Mouse (Mus musculus) kidney, postnatal 0 days (tissue): ENCODE data around the gene Mgat4b. TPM values are rescaled to one million over a fixed set of nuclear protein-coding genes. Genes with fewer than 3 reads are reported as not detected.

Experiments used
- ATAC-seq: fragments of 200-750 bp; cut with Nextera tagmentation; replicated peaks from 2 replicates; pipeline ENCODE4 v1.8.0; 2017; ENCODE audit warnings: low read depth, moderate number of reproducible peaks, moderate TSS enrichment, moderate library complexity; ENCODE audit not compliant: low FRiP score
- DNase-seq: peaks from one replicate; pipeline ENCODE4 v3.0.0-alpha.2; 2016; ENCODE audit warnings: low spot score
- H3K27ac ChIP-seq: fragments of 300-500 bp; sonication (generic); 2 replicates; pipeline ENCODE4 v1.5.1; 2014; ENCODE audit warnings: mild to moderate bottlenecking
- H3K27me3 ChIP-seq: fragments of 300-500 bp; sonication (generic); 2 replicates; pipeline ENCODE4 v1.6.1; 2014; ENCODE audit warnings: low read length, mixed read lengths; ENCODE audit not compliant: insufficient read depth
- H3K36me3 ChIP-seq: fragments of 300-500 bp; sonication (generic); 2 replicates; pipeline ENCODE4 v1.6.1; 2014; ENCODE audit warnings: low read length, mixed read lengths; ENCODE audit not compliant: insufficient read depth
- H3K4me1 ChIP-seq: fragments of 300-500 bp; sonication (generic); replicated peaks from 2 replicates; pipeline ENCODE4 v1.6.1; 2014; ENCODE audit warnings: antibody characterized with exemption, low read length, mixed read lengths; ENCODE audit not compliant: insufficient read depth
- H3K4me2 ChIP-seq: fragments of 300-500 bp; sonication (generic); 2 replicates; pipeline ENCODE4 v1.6.1; 2014; ENCODE audit warnings: mild to moderate bottlenecking, low read length, moderate library complexity, mixed read lengths
- H3K4me3 ChIP-seq: fragments of 300-500 bp; sonication (generic); replicated peaks from 2 replicates; pipeline ENCODE4 v1.5.1; 2014; ENCODE audit warnings: low read depth, low read length
- H3K9ac ChIP-seq: fragments of 300-500 bp; sonication (generic); 2 replicates; pipeline ENCODE4 v1.6.1; 2014; ENCODE audit warnings: low read depth, low read length
- H3K9me3 ChIP-seq: fragments of 300-500 bp; sonication (generic); replicated peaks from 2 replicates; pipeline ENCODE4 v1.6.1; 2016; ENCODE audit warnings: low read length, inconsistent platforms, mixed read lengths
- CTCF ChIP-seq: IDR thresholded peaks from 2 replicates; pipeline ENCODE4 v1.5.1; 2016; ENCODE audit warnings: antibody characterized with exemption, low read depth, mild to moderate bottlenecking, moderate library complexity
- WGBS: fragments of 180-500 bp; shearing (Covaris S2); extraction: QIAGEN DNeasy Blood & Tissue Kit; methylation state at CpG from one replicate; pipeline ENCODE4 v1.1.7; 2014; 5-methylcytosine and 5-hydroxymethylcytosine counted together
- polyA plus RNA-seq: library from polyadenylated mRNA; unstranded; fragments of >200 nt; fragmentation: Nextera tagmentation; extraction: Ambion mirVana; gene quantifications from 2 replicates; pipeline ENCODE4 v1.2.1, GENCODE M21; 2015

Gene Mgat4b
- polyA plus RNA-seq, 1 experiment from 2014 or later = 62.1 TPM

DNA sequence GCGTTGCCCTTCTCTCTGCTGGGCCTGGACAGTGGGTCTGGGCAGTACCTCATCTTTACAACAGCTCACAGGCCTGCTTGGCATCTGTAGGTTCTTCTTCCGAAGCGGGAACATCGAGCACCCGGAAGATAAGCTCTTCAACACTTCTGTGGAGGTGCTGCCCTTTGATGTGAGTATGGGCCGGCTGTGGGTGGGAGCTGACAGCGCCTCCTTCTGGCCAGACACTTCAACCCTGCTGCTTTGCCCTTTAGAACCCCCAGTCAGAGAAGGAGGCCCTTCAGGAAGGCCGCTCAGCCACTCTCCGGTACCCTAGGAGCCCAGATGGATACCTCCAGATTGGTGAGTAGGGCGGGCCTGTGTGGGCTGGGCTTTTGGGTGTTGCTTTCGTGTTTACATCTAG lies 23.3 kb downstream of the Mgat4b start:
- 90% methylated on average over 11 of the region's 11 CpGs for WGBS
- H3K9ac ChIP-seq = no peak overlapping the region

DNA sequence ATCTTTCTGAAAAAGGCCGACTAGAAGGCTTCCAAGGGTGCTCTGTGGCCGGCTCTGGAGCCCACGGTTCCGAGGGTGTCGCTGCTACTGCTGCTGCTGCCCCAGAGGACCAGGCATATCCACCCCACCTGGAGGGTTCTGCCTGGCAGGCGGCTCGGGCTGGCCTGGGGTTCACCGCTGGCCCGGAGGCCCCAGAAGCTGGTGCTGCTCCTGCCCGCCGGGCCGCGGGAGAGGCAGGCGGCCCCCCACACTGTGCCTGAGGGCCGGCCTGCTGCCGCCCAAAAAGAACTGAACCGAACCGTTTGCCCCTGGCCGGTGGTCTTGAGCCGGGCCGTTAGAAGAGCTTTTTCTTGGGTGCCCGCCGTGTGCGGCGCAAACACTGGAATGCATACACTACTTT lies 23.9 kb downstream of the Mgat4b start:
- Histone ChIP-seq H3K36me3 (peaks cover 31% of the 10 kb centered on the region), H3K27ac (no peak overlapping the region), H3K27me3 (no peaks in the 10 kb centered on the region), H3K9me3 (no peaks in the 10 kb centered on the region), H3K4me1 (peaks cover 17% of the 10 kb centered on the region), H3K9ac (no peak overlapping the region), H3K4me2 (no peak overlapping the region), H3K4me3 (no peak overlapping the region)
- 94% methylated on average over 25 of the region's 25 CpGs for WGBS
- DNase-seq (no peak), ATAC-seq (no peak)
- no peak for TF ChIP-seq CTCF

More for the DNA sequence above, 23.3 kb downstream of the Mgat4b start:
- Histone ChIP-seq H3K9me3 (no peaks in the 10 kb centered on the region), H3K4me3 (no peak overlapping the region), H3K27me3 (no peaks in the 10 kb centered on the region), H3K36me3 (peaks cover 31% of the 10 kb centered on the region), H3K27ac (no peak overlapping the region), H3K4me2 (no peak overlapping the region), H3K4me1 (peaks cover 21% of the 10 kb centered on the region)
- no peak for DNase-seq
- ATAC-seq = no peak
- TF ChIP-seq CTCF = peak; percentile 36; the same call in 1 of the 2 replicates

DNA sequence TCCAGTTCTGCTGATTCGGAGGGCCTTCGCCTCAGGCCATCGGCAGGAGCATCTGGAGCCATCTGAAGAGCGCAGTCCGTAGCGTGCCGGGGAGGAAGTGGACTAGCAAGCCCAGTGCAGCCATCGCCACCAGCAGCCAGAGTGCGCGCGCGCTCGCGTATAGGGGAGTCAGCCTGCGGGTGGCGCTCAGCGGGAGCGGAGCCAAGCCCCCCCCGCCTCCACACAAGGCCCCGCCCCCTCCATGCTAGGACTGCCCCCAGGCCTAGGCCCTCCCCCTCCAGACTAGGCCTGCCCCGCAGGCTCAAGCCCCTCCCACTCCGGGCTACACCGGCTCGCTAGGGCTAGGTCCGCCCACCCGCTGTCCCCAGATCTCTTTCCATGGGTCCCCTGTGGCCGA lies 25.8 kb downstream of the Mgat4b start:
- H3K27me3 ChIP-seq = no peaks in the 10 kb centered on the region
- H3K4me3 ChIP-seq = peak overlapping the region; percentile 59
- WGBS = 1% methylated on average over 20 of the region's 27 CpGs
- TF ChIP-seq CTCF = peak; percentile 59
- peaks cover 31% of the 10 kb centered on the region for H3K36me3 ChIP-seq
- peak overlapping the region; percentile 65 for H3K9ac ChIP-seq
- H3K9me3 ChIP-seq = no peaks in the 10 kb centered on the region
- peak; percentile 92 for ATAC-seq
- H3K4me2 ChIP-seq = peak overlapping the region; percentile 85
- no peak overlapping the region for H3K27ac ChIP-seq
- DNase-seq = peak; percentile 96
- H3K4me1 ChIP-seq = peaks cover 12% of the 10 kb centered on the region; the same call in 1 of the 2 replicates

DNA sequence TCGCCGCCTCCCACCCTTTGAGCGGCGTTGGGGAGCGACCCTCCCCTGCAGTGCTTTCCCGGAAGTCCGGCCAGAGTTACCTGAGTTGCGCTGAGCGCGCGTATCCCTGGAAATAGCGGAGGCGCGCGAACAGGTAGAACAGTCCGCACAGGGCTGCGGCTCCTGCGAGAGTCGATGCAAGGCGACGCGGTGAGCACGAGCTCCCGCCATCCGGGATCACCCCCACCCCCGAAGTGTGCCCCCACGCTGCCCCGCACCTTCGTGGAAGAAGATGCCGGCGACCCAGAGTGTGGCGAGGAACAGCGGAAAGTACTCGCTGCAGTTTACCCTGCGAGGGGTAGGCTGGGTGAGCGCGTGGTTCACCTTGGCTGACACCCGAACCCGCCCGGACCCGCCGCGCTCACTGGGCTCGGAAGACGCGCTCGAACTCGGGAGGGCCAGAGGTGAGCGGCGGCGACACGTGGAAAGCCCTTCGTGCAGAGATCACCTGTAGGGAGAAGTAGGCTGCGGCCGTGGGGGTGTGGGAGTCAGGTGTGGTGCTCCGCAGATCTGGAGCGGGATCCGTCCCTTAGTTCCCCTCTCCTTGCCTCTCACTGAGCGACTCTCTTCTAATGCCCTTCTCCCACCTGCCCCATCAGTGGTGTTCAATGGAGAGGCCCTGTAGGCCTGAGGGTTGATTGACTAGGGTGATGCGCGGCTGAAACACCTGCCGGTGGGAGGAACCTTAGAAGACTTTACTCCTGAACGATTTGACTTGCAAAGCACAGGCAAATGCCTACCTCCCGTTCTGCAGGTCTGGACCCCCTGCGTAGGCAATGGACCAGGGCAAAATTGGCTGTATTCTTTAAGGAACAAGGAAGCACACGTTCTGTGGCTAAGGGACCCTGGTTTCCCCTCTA lies 26.5 kb downstream of the Mgat4b start:
- 2% methylated on average over 66 of the region's 66 CpGs for WGBS
- peak overlapping the region; percentile 59 for H3K4me3 ChIP-seq
- no peak overlapping the region for H3K27ac ChIP-seq
- no peaks in the 10 kb centered on the region for H3K27me3 ChIP-seq
- no peak for DNase-seq
- H3K9me3 ChIP-seq = no peaks in the 10 kb centered on the region
- H3K4me1 ChIP-seq = peaks cover 12% of the 10 kb centered on the region; the same call in 1 of the 2 replicates
- H3K36me3 ChIP-seq = peaks cover 28% of the 10 kb centered on the region
- peak; percentile 23 for ATAC-seq
- no peak for TF ChIP-seq CTCF
- H3K4me2 ChIP-seq = peak overlapping the region; percentile 85
- peak overlapping the region; percentile 65 for H3K9ac ChIP-seq

DNA sequence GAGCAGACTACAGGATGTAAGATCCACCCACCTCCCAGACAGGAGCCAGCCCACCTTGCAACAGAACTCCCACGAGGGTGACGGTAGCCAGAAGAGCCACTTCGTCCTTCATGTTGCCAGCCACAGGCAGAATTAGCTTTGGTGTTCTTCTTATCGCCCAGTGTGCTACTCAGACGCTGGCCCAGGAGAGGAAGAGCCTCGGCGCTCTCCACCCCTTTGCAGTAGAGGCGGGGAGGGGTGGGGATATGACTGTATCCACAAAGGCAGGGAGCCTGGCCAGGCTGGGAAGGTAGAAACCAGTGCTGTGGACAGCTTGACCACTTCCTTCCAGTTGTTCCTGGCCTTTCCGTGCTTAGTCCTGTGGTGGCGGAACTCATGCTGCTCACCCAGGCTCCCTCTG lies 27.6 kb downstream of the Mgat4b start, which contains the start of gene Ltc4s:
TSS of gene Ltc4s (minus strand) at position 293 of the 400 bp plus-strand sequence.
- ATAC-seq (no peak), DNase-seq (no peak)
- Histone ChIP-seq H3K27ac (0 out of 2 replicates have a peak within 1 kb of the TSS, but pooled peaks have one; percentile 11), H3K9me3 (no peaks in the 10 kb centered on the region), H3K9ac (peak within 1 kb of the TSS; percentile 65), H3K4me3 (peak within 1 kb of the TSS; percentile 59), H3K4me2 (peak within 1 kb of the TSS; percentile 85), H3K27me3 (no peaks in the 10 kb centered on the region), H3K36me3 (peaks cover 17% of the 10 kb centered on the region), H3K4me1 (peaks cover 12% of the 10 kb centered on the region; the same call in 1 of the 2 replicates)
- TF ChIP-seq CTCF = no peak
- 51% methylated on average over 10 of the region's 10 CpGs for WGBS
